In genomic region chr6:8512416-8512815, GRCm38 (mm10) we compare ENCODE assay signal across 7 mouse cellular contexts. TPM values are rescaled to one million over a fixed set of nuclear protein-coding genes. Genes with fewer than 3 reads are reported as not detected.
DNase-seq lines count a peak whose midpoint lies in the region; ATAC-seq and TF ChIP-seq lines count a peak whose summit lies in the region.

No protein-coding gene starts in this region.

- no peak overlapping the region for H3K27ac ChIP-seq in embryonic facial prominence, embryonic 13.5 days
- no peak overlapping the region for H3K27ac ChIP-seq in intestine, embryonic 15.5 days

- H3K9ac ChIP-seq in embryonic facial prominence, embryonic 13.5 days, result peak overlapping the region; percentile 98
- no peak overlapping the region for H3K9ac ChIP-seq in intestine, embryonic 15.5 days

- WGBS in lung, adult 2 months, result 31% methylated on average over 8 of the region's 8 CpGs
- 26% methylated on average over 8 of the region's 8 CpGs for WGBS in embryonic facial prominence, embryonic 13.5 days
- 33% methylated on average over 8 of the region's 8 CpGs for WGBS in intestine, embryonic 15.5 days

- no peak for TF ChIP-seq POLR2A in lung, adult 2 months (IDR thresholded peaks at IDR 0.05; ENCODE audit: borderline replicate concordance, extremely low read depth, low read depth, low read length)

- H3K4me2 ChIP-seq in embryonic facial prominence, embryonic 13.5 days, result peak overlapping the region; percentile 73
- H3K4me2 ChIP-seq in intestine, embryonic 15.5 days (replicated peaks), result peak overlapping the region; percentile 81

- no peaks in the 10 kb centered on the region for H3K36me3 ChIP-seq in embryonic facial prominence, embryonic 13.5 days
- no peaks in the 10 kb centered on the region for H3K36me3 ChIP-seq in intestine, embryonic 15.5 days

- DNase-seq in lung, adult 2 months, result no peak
- no peak for DNase-seq in lung, postnatal 10 days
- peak; percentile 57 for DNase-seq in retina, postnatal 1 day
- DNase-seq in gastrocnemius, postnatal 10 days, result no peak
- DNase-seq in right cerebral cortex, adult 18-20 months, result no peak

- peak overlapping the region; percentile 34 for H3K4me3 ChIP-seq in lung, adult 2 months (replicated peaks; ENCODE audit: extremely low read depth, low read depth, low read length)
- peak overlapping the region; percentile 95 for H3K4me3 ChIP-seq in embryonic facial prominence, embryonic 13.5 days
- peak overlapping the region; percentile 3; the same call in 1 of the 2 replicates for H3K4me3 ChIP-seq in intestine, embryonic 15.5 days (replicated peaks)

- no peak for ATAC-seq in embryonic facial prominence, embryonic 13.5 days (ENCODE audit: insufficient number of reproducible peaks, insufficient read depth, low FRiP score, low TSS enrichment, low read depth)
- no peak for ATAC-seq in intestine, embryonic 15.5 days

- no peak for TF ChIP-seq CTCF in lung, adult 2 months (IDR thresholded peaks at IDR 0.05; ENCODE audit: insufficient read depth, low read length)

- H3K4me1 ChIP-seq in lung, adult 2 months (ENCODE audit: control insufficient read depth, insufficient read depth, low read length), result peaks cover 9% of the 10 kb centered on the region
- peaks cover 21% of the 10 kb centered on the region for H3K4me1 ChIP-seq in embryonic facial prominence, embryonic 13.5 days
- peaks cover 5% of the 10 kb centered on the region; the same call in 1 of the 2 replicates for H3K4me1 ChIP-seq in intestine, embryonic 15.5 days (replicated peaks)

- no peaks in the 10 kb centered on the region for H3K27me3 ChIP-seq in embryonic facial prominence, embryonic 13.5 days
- H3K27me3 ChIP-seq in intestine, embryonic 15.5 days (replicated peaks), result no peaks in the 10 kb centered on the region

- H3K9me3 ChIP-seq in embryonic facial prominence, embryonic 13.5 days, result no peaks in the 10 kb centered on the region
- H3K9me3 ChIP-seq in intestine, embryonic 15.5 days, result no peaks in the 10 kb centered on the region

RNA-seq across cellular contexts. Expression of gene Glcci1, which starts 3.0 kb away (rescaled TPM):
- 6.6 and 13.0 TPM in 2 replicates for polyA plus RNA-seq in lung, adult 2 months (2012; rRNA removed)
- polyA plus RNA-seq in embryonic facial prominence, embryonic 13.5 days (2015; fragmentation: Nextera tagmentation; extraction: Ambion mirVana), result 6.6 and 9.5 TPM in 2 replicates
- 5.8 and 6.3 TPM in 2 replicates for polyA plus RNA-seq in intestine, embryonic 15.5 days (2015; fragmentation: Nextera tagmentation; extraction: Ambion mirVana)
- total RNA-seq in gastrocnemius, postnatal 10 days (2021), result 10 to 100 TPM in 1 of 2 experiments, 1 to 10 TPM in 1; 9.9 to 12.9 TPM

Comparison
In these comparisons a context has a peak if more than half of its experiments do, and no peak if none do; other contexts are left out.
1. H3K4me3 ChIP-seq: peak in every context shown above with its lines; median percentile 95 in embryonic facial prominence, embryonic 13.5 days; 34 in lung, adult 2 months; 3 in intestine, embryonic 15.5 days.